Mouse (Mus musculus) heart, postnatal 0 days (tissue): Measurements from ENCODE around the gene Med13l.

Source experiments
- CTCF ChIP-seq: IDR thresholded peaks from 2 replicates; pipeline ENCODE4 v1.5.1; 2016; ENCODE audit warnings: antibody characterized with exemption, control low read depth, low read depth
- EP300 ChIP-seq: IDR thresholded peaks from 2 replicates; pipeline ENCODE4 v1.6.1; 2016; ENCODE audit warnings: antibody characterized with exemption, low read depth

DNA sequence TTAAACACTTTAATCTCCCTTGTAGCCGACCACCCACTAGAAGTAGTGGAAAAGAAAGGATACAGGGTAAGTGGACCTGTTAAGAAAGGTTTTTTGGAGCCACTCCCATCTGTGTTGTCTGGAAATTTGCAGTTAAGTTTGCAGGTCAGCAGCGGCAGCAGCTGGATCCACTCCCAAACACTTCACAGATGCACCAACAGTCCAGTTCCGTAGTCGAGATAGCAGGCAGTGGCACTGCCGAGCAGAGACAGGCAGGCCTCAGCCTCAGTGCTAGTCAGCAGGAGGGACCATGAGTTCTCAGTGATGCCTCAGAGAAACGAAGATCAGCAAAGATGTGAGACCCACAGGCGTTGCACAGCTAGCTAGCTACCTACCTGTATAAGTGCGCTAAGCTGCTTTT, 104.5 kb downstream of the Med13l start:
- TF ChIP-seq CTCF = no peak
- no peak for TF ChIP-seq EP300
